Mouse (Mus musculus) neural tube, embryonic 13.5 days (tissue): ENCODE data around the gene Cox7c. TPM values are rescaled to one million over a fixed set of nuclear protein-coding genes. Genes with fewer than 3 reads are reported as not detected.
"Not testable (repeated sequence)": the region's sequence is repeated elsewhere in the genome, so short reads cannot be mapped to it uniquely, and the experiment has no call there.

Experiments used
- ATAC-seq: fragments of 200-750 bp; cut with Nextera tagmentation; 2 replicates; pipeline ENCODE4 v1.8.0; 2017; ENCODE audit warnings: low read depth, mild to moderate bottlenecking, moderate TSS enrichment, moderate library complexity
- H3K27ac ChIP-seq: fragments of 300-500 bp; sonication (generic); replicated peaks from 2 replicates; pipeline ENCODE4 v1.5.1; 2015; ENCODE audit warnings: moderate library complexity, mild to moderate bottlenecking, inconsistent platforms
- H3K27me3 ChIP-seq: fragments of 300-500 bp; sonication (generic); 2 replicates; pipeline ENCODE4 v1.6.1; 2015; ENCODE audit warnings: mild to moderate bottlenecking, inconsistent platforms
- H3K36me3 ChIP-seq: fragments of 300-500 bp; sonication (generic); 2 replicates; pipeline ENCODE4 v1.6.1; 2015; ENCODE audit warnings: mild to moderate bottlenecking, inconsistent platforms
- H3K4me1 ChIP-seq: fragments of 300-500 bp; sonication (generic); replicated peaks from 2 replicates; pipeline ENCODE4 v1.6.1; 2015; ENCODE audit warnings: inconsistent platforms
- H3K4me2 ChIP-seq: fragments of 300-500 bp; sonication (generic); 2 replicates; pipeline ENCODE4 v1.6.1; 2015; ENCODE audit warnings: inconsistent platforms, mild to moderate bottlenecking, moderate library complexity
- H3K4me3 ChIP-seq: fragments of 300-500 bp; sonication (generic); 2 replicates; pipeline ENCODE4 v1.5.1; 2015; ENCODE audit warnings: mild to moderate bottlenecking, inconsistent platforms
- H3K9ac ChIP-seq: fragments of 300-500 bp; sonication (generic); 2 replicates; pipeline ENCODE4 v1.6.1; 2015; ENCODE audit warnings: moderate library complexity, mild to moderate bottlenecking, inconsistent platforms
- H3K9me3 ChIP-seq: fragments of 300-500 bp; sonication (generic); 2 replicates; pipeline ENCODE4 v1.6.1; 2016; ENCODE audit warnings: inconsistent platforms
- WGBS: fragments of 180-500 bp; shearing (Covaris S2); methylation state at CpG from one replicate; pipeline ENCODE4 v1.1.7; 2015; 5-methylcytosine and 5-hydroxymethylcytosine counted together
- polyA plus RNA-seq: library from polyadenylated mRNA; unstranded; fragments of >200 nt; fragmentation: Nextera tagmentation; extraction: Ambion mirVana; gene quantifications from 2 replicates; pipeline ENCODE4 v1.2.1, GENCODE M21; 2015

The Cox7c gene
- 704 and 779 TPM in 2 replicates for polyA plus RNA-seq

DNA sequence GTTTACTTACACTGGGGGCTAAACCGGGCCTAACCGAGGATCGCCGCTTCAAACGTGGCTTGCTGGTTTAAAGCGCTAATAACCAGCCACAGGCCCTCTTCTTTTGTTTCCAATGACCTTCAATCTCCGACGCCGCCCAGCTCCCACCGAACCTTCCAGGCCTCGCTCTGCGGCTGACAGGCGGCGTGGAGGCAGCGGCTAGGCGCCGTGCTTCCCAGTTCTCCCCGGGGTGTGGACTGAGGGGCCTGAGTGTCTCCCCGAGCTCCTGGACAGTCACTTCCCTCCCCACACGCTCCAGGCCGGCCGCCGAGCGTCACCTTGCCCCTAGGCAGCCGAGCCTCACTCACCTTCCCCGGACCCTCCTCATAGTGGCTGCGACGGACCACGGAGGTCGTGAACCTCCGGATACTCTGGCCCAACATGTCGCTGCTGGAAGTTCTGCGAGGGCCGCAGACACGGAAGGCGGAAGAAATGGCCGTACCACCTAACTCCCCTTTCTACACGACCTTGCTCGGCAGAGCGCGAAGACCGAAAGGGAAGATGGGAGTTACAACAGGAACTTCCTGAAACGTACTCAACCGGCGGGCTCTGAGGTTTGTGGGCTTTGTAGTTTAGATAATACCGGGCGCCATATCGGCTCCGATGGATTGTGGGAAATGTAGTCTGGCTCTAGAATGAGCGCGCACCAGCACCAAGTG lies at the start of gene Cox7c:
Gene Cox7c (minus strand): TSS at position 651 of the 698 bp plus-strand sequence.
- Histone ChIP-seq H3K4me1 (peaks cover 6% of the 10 kb centered on the region; the same call in 1 of the 2 replicates), H3K27ac (peak within 1 kb of the TSS; percentile 95), H3K4me3 (peak within 1 kb of the TSS; percentile 85), H3K27me3 (no peaks in the 10 kb centered on the region), H3K9me3 (no peaks in the 10 kb centered on the region), H3K9ac (peak within 1 kb of the TSS; percentile 100), H3K4me2 (peak within 1 kb of the TSS; percentile 70), H3K36me3 (peaks cover 18% of the 10 kb centered on the region)
- ATAC-seq: peak; percentile 99
- under 1% methylated on average over 51 of the region's 51 CpGs for WGBS

DNA sequence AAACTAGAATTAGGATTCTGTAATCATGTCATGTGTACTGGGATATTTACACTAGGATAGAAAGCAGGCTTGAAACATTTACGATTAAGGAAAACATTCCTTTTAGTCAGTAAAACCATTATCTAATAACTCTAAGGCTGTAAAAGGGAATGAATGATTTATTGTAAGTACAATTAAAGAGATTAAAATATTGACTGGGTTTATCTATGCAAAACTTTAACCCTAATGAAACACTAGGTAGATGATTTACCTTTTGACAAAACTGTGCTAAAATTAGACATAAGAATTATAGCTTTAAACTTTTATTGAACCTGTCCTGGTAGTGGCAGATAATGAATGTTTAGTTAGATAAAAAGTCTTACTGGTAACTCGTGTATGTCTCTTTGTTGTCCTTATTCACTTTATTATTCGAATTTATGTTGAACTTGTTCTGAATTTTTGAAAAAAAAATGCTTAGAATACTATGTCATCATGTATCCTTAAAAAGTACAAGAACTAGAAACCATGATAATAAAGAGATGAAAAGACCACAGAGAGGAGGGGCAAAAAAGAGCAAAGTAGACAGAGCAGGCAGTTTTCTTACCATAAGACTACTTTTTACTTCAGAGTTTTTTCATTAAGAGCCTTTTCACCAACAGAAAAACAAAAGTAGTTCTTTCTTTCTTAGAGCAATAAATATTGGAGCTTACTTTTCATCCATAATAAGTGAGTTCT lies 21.5 kb upstream of the Cox7c start:
- Histone ChIP-seq H3K4me3 (no peak overlapping the region), H3K27me3 (no peaks in the 10 kb centered on the region), H3K36me3 (no peaks in the 10 kb centered on the region), H3K9me3 (no peaks in the 10 kb centered on the region), H3K27ac (no peak overlapping the region), H3K9ac (no peak overlapping the region), H3K4me1 (no peaks in the 10 kb centered on the region), H3K4me2 (no peak overlapping the region)
- WGBS: 62% methylated on average over 3 of the region's 3 CpGs
- no peak for ATAC-seq

DNA sequence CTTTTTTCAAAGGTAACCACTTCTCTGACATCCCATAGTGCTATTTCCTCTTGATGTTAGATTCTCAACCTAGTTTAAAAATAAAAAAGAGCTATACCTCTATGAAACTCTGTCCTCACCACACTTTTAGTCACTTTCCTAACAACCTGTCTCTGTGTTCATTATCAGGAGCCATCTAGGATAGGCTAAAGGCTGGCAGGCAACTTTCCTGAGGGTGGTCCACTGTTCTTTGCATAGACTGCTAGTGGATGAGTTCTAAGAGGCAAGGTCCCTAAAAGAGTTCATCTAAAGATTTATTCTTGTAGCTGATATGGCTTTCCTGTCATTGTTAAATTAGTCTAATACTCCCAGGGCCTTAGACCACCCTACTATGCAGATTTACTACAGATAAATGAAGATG lies 20.8 kb upstream of the Cox7c start:
- H3K9me3 ChIP-seq: no peaks in the 10 kb centered on the region
- H3K36me3 ChIP-seq: no peaks in the 10 kb centered on the region
- no peak overlapping the region for H3K9ac ChIP-seq
- H3K27ac ChIP-seq: no peak overlapping the region
- no peaks in the 10 kb centered on the region for H3K27me3 ChIP-seq
- H3K4me2 ChIP-seq: no peak overlapping the region
- H3K4me1 ChIP-seq: no peaks in the 10 kb centered on the region
- H3K4me3 ChIP-seq: no peak overlapping the region
- no peak for ATAC-seq

DNA sequence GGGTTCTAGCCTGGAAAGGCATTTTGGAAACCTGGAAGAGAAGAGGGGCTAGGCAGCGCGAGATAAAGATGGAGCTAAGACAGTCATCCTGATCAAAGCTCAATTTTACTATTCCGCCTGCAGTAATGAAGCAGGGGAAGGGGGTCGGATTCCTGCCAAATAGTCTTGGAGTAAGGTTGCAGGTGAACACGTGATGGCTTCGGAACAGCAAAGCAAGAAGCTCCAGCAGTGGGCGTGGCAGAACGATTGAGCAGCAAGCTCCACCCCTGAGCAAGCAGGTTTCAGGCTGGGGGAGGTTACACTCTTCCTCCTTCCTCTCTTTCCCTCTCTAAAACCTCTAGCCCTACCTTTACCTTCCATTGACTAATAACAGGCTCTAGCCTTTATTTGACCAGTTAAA lies 7.4 kb upstream of the Cox7c start:
- not testable (repeated sequence) for H3K4me3 ChIP-seq, H3K27me3 ChIP-seq, H3K27ac ChIP-seq, H3K4me2 ChIP-seq, H3K9me3 ChIP-seq, H3K4me1 ChIP-seq, ATAC-seq, H3K9ac ChIP-seq, H3K36me3 ChIP-seq
- 30% methylated on average over 8 of the region's 8 CpGs for WGBS

DNA sequence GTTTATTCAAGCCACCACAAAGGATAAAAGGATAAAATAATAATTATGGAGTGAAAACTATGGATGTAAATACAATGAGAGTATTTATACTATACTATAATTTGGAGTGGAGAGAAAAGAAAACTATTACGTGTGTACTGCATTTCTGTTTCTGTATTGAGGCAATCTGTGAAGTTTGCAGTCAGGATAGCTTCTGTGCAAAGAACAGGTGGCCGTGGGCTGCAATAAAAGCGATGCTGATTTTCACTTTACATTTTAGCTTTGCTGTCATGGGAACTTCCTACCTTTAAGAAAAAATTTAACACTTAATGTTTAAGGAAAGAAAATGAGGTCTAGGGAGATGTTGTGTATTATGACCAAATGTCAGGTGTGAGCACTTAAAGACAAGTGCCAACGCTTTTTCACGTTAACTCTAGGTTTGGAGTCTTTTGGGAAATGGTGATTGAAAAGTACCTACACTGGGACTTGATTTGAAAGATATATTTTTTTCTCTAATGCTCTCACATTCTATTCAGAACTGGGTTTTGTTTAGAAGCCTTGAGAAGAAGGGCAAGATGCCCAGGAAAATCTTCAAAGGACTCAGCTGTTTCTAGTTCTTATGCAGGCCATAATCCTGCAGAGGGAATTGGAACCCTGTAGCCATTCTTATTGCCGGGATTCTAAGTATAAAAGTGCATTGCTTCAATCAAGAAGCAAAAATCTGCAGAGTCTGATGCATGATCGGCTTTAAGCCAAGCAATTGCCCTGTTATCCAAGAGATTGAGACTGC lies 41.6 kb downstream of the Cox7c start:
- Histone ChIP-seq H3K4me1 (no peaks in the 10 kb centered on the region), H3K9me3 (no peaks in the 10 kb centered on the region), H3K27me3 (no peaks in the 10 kb centered on the region), H3K9ac (no peak overlapping the region), H3K4me2 (no peak overlapping the region), H3K27ac (no peak overlapping the region), H3K4me3 (no peak overlapping the region), H3K36me3 (no peaks in the 10 kb centered on the region)
- WGBS: 87% methylated on average over 7 of the region's 7 CpGs
- ATAC-seq: no peak
